ENCODE assay signal across 23 mouse cellular contexts in the genomic region with DNA sequence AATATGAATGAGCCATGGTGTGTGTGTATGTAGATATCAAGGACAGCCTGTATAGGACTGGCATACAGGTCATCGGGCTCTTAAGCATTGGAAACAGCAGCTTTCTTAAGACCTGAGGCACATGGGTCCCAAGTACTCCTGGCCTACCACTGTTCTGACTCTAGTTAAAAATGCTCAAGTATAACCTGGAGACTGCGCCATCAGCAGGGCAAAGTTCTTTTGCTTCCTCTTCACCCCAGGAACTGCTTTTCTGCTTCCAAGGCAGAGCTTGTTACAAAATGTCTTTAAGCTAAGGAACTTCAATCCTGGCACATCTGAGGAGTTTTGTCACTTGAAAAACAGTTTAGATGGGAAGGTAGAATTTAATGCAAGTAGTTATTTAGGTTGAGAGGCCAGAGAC.
DNase-seq lines count a peak whose midpoint lies in the region; ATAC-seq and TF ChIP-seq lines count a peak whose summit lies in the region.
"Had no signal": no experiment of that assay in that cellular context is flagged by ENCODE, and none has a peak within 500 bp of the region (broad histone marks: within the 10 kb centered on the region; RNA-seq: fewer than 3 reads in every experiment).

No protein-coding gene starts in this region.

- H3K27me3 ChIP-seq in kidney, adult 2 months (replicated peaks; ENCODE audit: control insufficient read depth, insufficient read depth, low read length), result no peaks in the 10 kb centered on the region
- H3K27me3 ChIP-seq in kidney, embryonic 14.5 days (ENCODE audit: control insufficient read depth, insufficient read depth, low read length), result no peaks in the 10 kb centered on the region
- H3K27me3 ChIP-seq in intestine, embryonic 16.5 days (replicated peaks; ENCODE audit: control insufficient read depth, insufficient read depth, low read length), result no peaks in the 10 kb centered on the region
- H3K27me3 ChIP-seq: CH12.LX; forebrain, embryonic 13.5 days; hindbrain, embryonic 12.5 days; hindbrain, embryonic 15.5 days; Patski had no signal

- peak; percentile 56 for DNase-seq in kidney, adult 2 months
- no peak for DNase-seq in kidney, adult 18-20 months
- DNase-seq in kidney, postnatal 25 days, result peak; percentile 15 to 39
- DNase-seq in layer of hippocampus, adult 11-12 months (ENCODE audit: low spot score), result no peak
- DNase-seq: adrenal gland, postnatal 10 days; adrenal gland, postnatal 36 days; B cell, adult 2 months; cerebellum, adult 18-20 months; cerebellum, adult 9-10 months; cerebellum, postnatal 14 days; gastrocnemius, postnatal 14 days; heart, adult 11 months had no signal

- H3K4me3 ChIP-seq in kidney, adult 2 months (ENCODE audit: insufficient read depth, low read depth, low read length), result no peak overlapping the region
- H3K4me3 ChIP-seq in kidney, embryonic 14.5 days (ENCODE audit: low read length), result no peak overlapping the region
- H3K4me3 ChIP-seq in intestine, embryonic 16.5 days (ENCODE audit: low read length), result no peak overlapping the region
- H3K4me3 ChIP-seq: forebrain, embryonic 10.5 days; forebrain, embryonic 13.5 days; hindbrain, embryonic 12.5 days; hindbrain, embryonic 15.5 days had no signal

- no peaks in the 10 kb centered on the region for H3K9me3 ChIP-seq in kidney, embryonic 14.5 days (ENCODE audit: control insufficient read depth, low read length)
- no peaks in the 10 kb centered on the region for H3K9me3 ChIP-seq in intestine, embryonic 16.5 days (ENCODE audit: control insufficient read depth, low read length)
- H3K9me3 ChIP-seq: forebrain, embryonic 10.5 days; forebrain, embryonic 13.5 days; G1E; hindbrain, embryonic 12.5 days; hindbrain, embryonic 15.5 days had no signal

- peaks cover 3% of the 10 kb centered on the region; the same call in 1 of the 2 replicates for H3K4me1 ChIP-seq in kidney, adult 2 months (ENCODE audit: control insufficient read depth, insufficient read depth, low read length)
- no peaks in the 10 kb centered on the region for H3K4me1 ChIP-seq in kidney, embryonic 14.5 days (ENCODE audit: control insufficient read depth, insufficient read depth, low read length)
- no peaks in the 10 kb centered on the region for H3K4me1 ChIP-seq in intestine, embryonic 16.5 days (ENCODE audit: control insufficient read depth, insufficient read depth, low read length)
- H3K4me1 ChIP-seq: hindbrain, embryonic 12.5 days; hindbrain, embryonic 15.5 days had no signal

- no peak for TF ChIP-seq POLR2A in kidney, adult 2 months (IDR thresholded peaks at IDR 0.05; ENCODE audit: low read depth, low read length)

- no peak overlapping the region for H3K27ac ChIP-seq in kidney, adult 2 months (ENCODE audit: insufficient read depth, low read depth, low read length)
- H3K27ac ChIP-seq in kidney, embryonic 14.5 days (ENCODE audit: low read depth, low read length), result no peak overlapping the region
- H3K27ac ChIP-seq in intestine, embryonic 16.5 days (ENCODE audit: low read length), result peak overlapping the region; percentile 18; the same call in 1 of the 2 replicates
- H3K27ac ChIP-seq: forebrain, embryonic 10.5 days; forebrain, embryonic 13.5 days; hindbrain, embryonic 12.5 days; hindbrain, embryonic 15.5 days had no signal

- H3K9ac ChIP-seq in kidney, embryonic 14.5 days (ENCODE audit: low read depth, low read length), result no peak overlapping the region
- no peak overlapping the region for H3K9ac ChIP-seq in intestine, embryonic 16.5 days (ENCODE audit: low read depth, low read length)
- H3K9ac ChIP-seq: forebrain, embryonic 13.5 days; hindbrain, embryonic 12.5 days; hindbrain, embryonic 15.5 days had no signal

- TF ChIP-seq CTCF in kidney, adult 2 months (conservative IDR thresholded peaks at IDR 0.05; ENCODE audit: insufficient read depth, insufficient read length, low read depth, low read length), result no peak

- 69% methylated on average over 2 of the region's 2 CpGs for WGBS in kidney, adult 2 months
- 92% methylated on average over 2 of the region's 2 CpGs for WGBS in kidney, embryonic 14.5 days
- 86% methylated on average over 2 of the region's 2 CpGs for WGBS in intestine, embryonic 16.5 days

- no peak overlapping the region for H3K4me2 ChIP-seq in kidney, embryonic 14.5 days (replicated peaks; ENCODE audit: low read depth, low read length)
- no peak overlapping the region for H3K4me2 ChIP-seq in intestine, embryonic 16.5 days (ENCODE audit: low read depth, low read length)
- H3K4me2 ChIP-seq: forebrain, embryonic 13.5 days; heart, embryonic 11.5 days; hindbrain, embryonic 12.5 days; hindbrain, embryonic 15.5 days had no signal

- ATAC-seq in kidney, embryonic 14.5 days (ENCODE audit: low FRiP score, low TSS enrichment), result no peak
- ATAC-seq in intestine, embryonic 16.5 days, result peak; percentile 34; the same call in 1 of the 2 replicates
- ATAC-seq: forebrain, embryonic 13.5 days; forebrain, embryonic 16.5 days; Patski had no signal

- H3K36me3 ChIP-seq in kidney, adult 2 months (ENCODE audit: control insufficient read depth, insufficient read depth, low read length), result no peaks in the 10 kb centered on the region
- H3K36me3 ChIP-seq in kidney, embryonic 14.5 days (ENCODE audit: control insufficient read depth, insufficient read depth, low read length), result no peaks in the 10 kb centered on the region
- no peaks in the 10 kb centered on the region for H3K36me3 ChIP-seq in intestine, embryonic 16.5 days (ENCODE audit: control insufficient read depth, insufficient read depth, low read length)
- H3K36me3 ChIP-seq: forebrain, embryonic 10.5 days; hindbrain, embryonic 12.5 days; hindbrain, embryonic 15.5 days had no signal

Comparison
In these comparisons a context has a peak if more than half of its experiments do, and no peak if none do; other contexts are left out.
1. DNase-seq: peak in kidney, adult 2 months (single experiment) and kidney, postnatal 25 days (2 of 2); none in kidney, adult 18-20 months (single experiment) and layer of hippocampus, adult 11-12 months (single experiment).